Mouse (Mus musculus) heart, postnatal 0 days (tissue): Measurements from ENCODE around the gene Tmem101.

ENCODE experiments used
- CTCF ChIP-seq: IDR thresholded peaks from 2 replicates; pipeline ENCODE4 v1.5.1; 2016; ENCODE audit warnings: antibody characterized with exemption, control low read depth, low read depth
- EP300 ChIP-seq: IDR thresholded peaks from 2 replicates; pipeline ENCODE4 v1.6.1; 2016; ENCODE audit warnings: antibody characterized with exemption, low read depth

GRCm38 (mm10) chr11:102140508-102140907 is 15.7 kb downstream of the Tmem101 start:
- peak; percentile 79 for TF ChIP-seq CTCF
- TF ChIP-seq EP300 = no peak
